Mouse (Mus musculus): ENCODE measurements at regions not wholly inside any gene's neighbourhood (a gene's known extent, or its start where the extent isn't known, plus 50 kb on each side); places are given as distances from the start of the nearest gene placed in this dataset.

DNA sequence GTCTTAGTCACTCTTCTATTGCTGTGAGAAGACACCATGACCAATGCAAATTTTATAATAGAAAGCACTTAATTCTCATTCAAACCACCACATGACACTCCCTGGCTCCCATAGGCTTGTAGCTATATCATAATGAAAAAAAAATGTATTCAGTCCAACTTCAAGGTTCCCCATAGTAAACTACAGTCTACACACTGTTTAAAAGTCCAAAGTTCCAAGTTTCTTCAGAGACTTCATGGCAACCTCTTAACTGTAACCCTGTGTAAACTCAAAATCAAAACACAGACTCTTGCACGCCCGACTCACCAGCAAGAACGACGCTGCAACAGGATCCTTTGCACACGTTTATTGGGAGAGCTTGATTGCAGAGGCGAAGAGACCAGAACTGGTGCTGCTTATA, 111.6 kb downstream of the Mab21l3 start:
- no peak overlapping the region for H3ac ChIP-seq (ENCODE audit: control insufficient read depth, insufficient read length)
- H3K79me2 ChIP-seq (ENCODE audit: control insufficient read depth, insufficient read depth), result no peaks in the 10 kb centered on the region
- H3K27me3 ChIP-seq (ENCODE audit: control insufficient read depth, insufficient read depth, insufficient read length), result peaks cover 2% of the 10 kb centered on the region
- no peak overlapping the region for H3K4me3 ChIP-seq
- TF ChIP-seq SRF (IDR thresholded peaks at IDR 0.05; ENCODE audit: control insufficient read depth, insufficient read length, low read depth), result no peak
- TF ChIP-seq TCF12 (IDR thresholded peaks at IDR 0.05; ENCODE audit: insufficient read depth, poor library complexity, severe bottlenecking), result no peak
- no peak for TF ChIP-seq E2F4 (IDR thresholded peaks at IDR 0.05; ENCODE audit: insufficient read depth)
- no peak for TF ChIP-seq CEBPB (IDR thresholded peaks at IDR 0.05; ENCODE audit: insufficient read depth, poor library complexity, severe bottlenecking)
- no peak for TF ChIP-seq MYOD1 (IDR thresholded peaks at IDR 0.05; ENCODE audit: control insufficient read depth in 1 of 3, insufficient read length in 2 of 3, low read depth in 2 of 3)
- no peak for TF ChIP-seq POLR2AphosphoS2 (IDR thresholded peaks at IDR 0.05; ENCODE audit: insufficient read length, low read depth)
- no peak for TF ChIP-seq MAX (IDR thresholded peaks at IDR 0.05; ENCODE audit: low read depth)
- TF ChIP-seq POLR2A (IDR thresholded peaks at IDR 0.05; ENCODE audit: insufficient read length, low read depth), result no peak
- TF ChIP-seq MYOG (IDR thresholded peaks at IDR 0.05; ENCODE audit: control insufficient read depth in 1 of 3, insufficient read depth in 1 of 3, insufficient read length in 2 of 3, low read depth in 2 of 3), result no peak
- no peaks in the 10 kb centered on the region for H3K36me3 ChIP-seq (ENCODE audit: control insufficient read depth, insufficient read depth)
- no peak overlapping the region for H3K4me2 ChIP-seq (ENCODE audit: low read depth)

DNA sequence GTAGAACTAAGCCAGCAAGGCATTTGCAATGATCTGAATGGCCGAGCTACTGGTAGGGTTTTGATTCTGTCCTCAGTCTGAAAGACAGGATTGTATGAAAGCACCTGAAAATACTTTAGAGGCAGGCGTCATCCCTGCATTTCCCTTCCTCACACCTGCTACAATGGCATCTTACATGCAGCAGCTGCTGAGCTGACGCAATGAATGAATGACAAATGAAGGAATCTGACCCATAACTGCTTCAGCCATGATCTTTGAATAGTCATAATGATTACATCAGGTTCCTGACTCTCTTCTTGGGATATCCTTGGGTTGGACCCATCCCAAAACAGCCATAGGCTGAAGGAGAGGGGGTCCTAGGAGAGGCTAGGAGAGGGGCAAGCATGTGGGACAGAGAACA, 119.7 kb downstream of the Mab21l3 start:
- no peak overlapping the region for H3K4me3 ChIP-seq
- no peak overlapping the region for H3K4me2 ChIP-seq (ENCODE audit: low read depth)
- no peaks in the 10 kb centered on the region for H3K27me3 ChIP-seq (ENCODE audit: control insufficient read depth, insufficient read depth, insufficient read length)
- no peak for TF ChIP-seq REST (IDR thresholded peaks at IDR 0.05; ENCODE audit: insufficient read depth, insufficient read length)
- no peak for TF ChIP-seq USF1 (IDR thresholded peaks at IDR 0.05; ENCODE audit: low read depth)
- no peak for TF ChIP-seq SRF (IDR thresholded peaks at IDR 0.05; ENCODE audit: control insufficient read depth, insufficient read length, low read depth)
- TF ChIP-seq POLR2AphosphoS2 (IDR thresholded peaks at IDR 0.05; ENCODE audit: insufficient read length, low read depth), result no peak
- no peak for TF ChIP-seq MAX (IDR thresholded peaks at IDR 0.05; ENCODE audit: low read depth)
- TF ChIP-seq MYOG (IDR thresholded peaks at IDR 0.05; ENCODE audit: control insufficient read depth in 1 of 3, insufficient read depth in 1 of 3, insufficient read length in 2 of 3, low read depth in 2 of 3), result peak in 1 of 3 experiments; percentile 51
- no peak for TF ChIP-seq TCF12 (IDR thresholded peaks at IDR 0.05; ENCODE audit: insufficient read depth, poor library complexity, severe bottlenecking)
- TF ChIP-seq POLR2A (IDR thresholded peaks at IDR 0.05; ENCODE audit: insufficient read length, low read depth), result no peak
- TF ChIP-seq MYOD1 (IDR thresholded peaks at IDR 0.05; ENCODE audit: control insufficient read depth in 1 of 3, insufficient read length in 2 of 3, low read depth in 2 of 3), result peak in 2 of 3 experiments; percentile 22 to 74
- no peak for TF ChIP-seq TCF3 (IDR thresholded peaks at IDR 0.05; ENCODE audit: insufficient read length, low read depth)
- no peak for TF ChIP-seq CEBPB (IDR thresholded peaks at IDR 0.05; ENCODE audit: insufficient read depth, poor library complexity, severe bottlenecking)
- no peaks in the 10 kb centered on the region for H3K36me3 ChIP-seq (ENCODE audit: control insufficient read depth, insufficient read depth)
- no peak overlapping the region for H3ac ChIP-seq (ENCODE audit: control insufficient read depth, insufficient read length)
- H3K79me2 ChIP-seq (ENCODE audit: control insufficient read depth, insufficient read depth), result no peaks in the 10 kb centered on the region

DNA sequence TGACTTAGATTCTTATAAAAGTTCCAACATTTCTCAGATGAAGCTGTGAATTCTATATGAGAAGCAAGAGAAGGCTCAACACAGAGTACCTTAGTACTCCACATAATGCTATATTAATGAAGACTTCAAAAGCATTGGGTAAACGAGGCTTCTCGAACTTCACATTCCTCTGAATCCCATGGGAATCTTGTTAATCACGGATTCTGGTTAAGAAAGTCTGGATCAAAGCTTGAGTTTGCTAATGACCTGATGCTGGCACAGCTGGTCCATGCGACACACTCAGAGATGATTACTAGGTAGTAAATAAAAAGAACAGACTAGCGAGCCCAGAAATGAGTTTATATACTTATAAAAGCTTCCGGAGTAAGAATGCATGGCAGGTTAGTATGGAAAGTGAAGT, 118.4 kb upstream of the Atp1a1 start:
- no peaks in the 10 kb centered on the region for H3K27me3 ChIP-seq (ENCODE audit: control insufficient read depth, insufficient read depth, insufficient read length)
- H3K4me3 ChIP-seq, result no peak overlapping the region
- H3K4me2 ChIP-seq (ENCODE audit: low read depth), result no peak overlapping the region
- TF ChIP-seq E2F4 (IDR thresholded peaks at IDR 0.05; ENCODE audit: insufficient read depth), result no peak
- TF ChIP-seq POLR2A (IDR thresholded peaks at IDR 0.05; ENCODE audit: insufficient read length, low read depth), result no peak
- TF ChIP-seq TCF3 (IDR thresholded peaks at IDR 0.05; ENCODE audit: insufficient read length, low read depth), result no peak
- no peak for TF ChIP-seq REST (IDR thresholded peaks at IDR 0.05; ENCODE audit: insufficient read depth, insufficient read length)
- TF ChIP-seq CEBPB (IDR thresholded peaks at IDR 0.05; ENCODE audit: insufficient read depth, poor library complexity, severe bottlenecking), result no peak
- no peak overlapping the region for H3ac ChIP-seq (ENCODE audit: control insufficient read depth, insufficient read length)
- H3K36me3 ChIP-seq (ENCODE audit: control insufficient read depth, insufficient read depth), result no peaks in the 10 kb centered on the region
- H3K79me2 ChIP-seq (ENCODE audit: control insufficient read depth, insufficient read depth), result no peaks in the 10 kb centered on the region

GRCm38 (mm10) chr3:101722001-101722400, 117.5 kb upstream of the Atp1a1 start:
- no peak for TF ChIP-seq SRF (IDR thresholded peaks at IDR 0.05; ENCODE audit: control insufficient read depth, insufficient read length, low read depth)
- no peak for TF ChIP-seq E2F4 (IDR thresholded peaks at IDR 0.05; ENCODE audit: insufficient read depth)
- TF ChIP-seq MYOD1 (IDR thresholded peaks at IDR 0.05; ENCODE audit: control insufficient read depth in 1 of 3, insufficient read length in 2 of 3, low read depth in 2 of 3), result no peak
- TF ChIP-seq TCF3 (IDR thresholded peaks at IDR 0.05; ENCODE audit: insufficient read length, low read depth), result no peak
- TF ChIP-seq MYOG (IDR thresholded peaks at IDR 0.05; ENCODE audit: control insufficient read depth in 1 of 3, insufficient read depth in 1 of 3, insufficient read length in 2 of 3, low read depth in 2 of 3), result no peak
- TF ChIP-seq REST (IDR thresholded peaks at IDR 0.05; ENCODE audit: insufficient read depth, insufficient read length), result no peak
- TF ChIP-seq USF1 (IDR thresholded peaks at IDR 0.05; ENCODE audit: low read depth), result no peak
- no peak for TF ChIP-seq TCF12 (IDR thresholded peaks at IDR 0.05; ENCODE audit: insufficient read depth, poor library complexity, severe bottlenecking)
- TF ChIP-seq POLR2AphosphoS2 (IDR thresholded peaks at IDR 0.05; ENCODE audit: insufficient read length, low read depth), result no peak
- no peak for TF ChIP-seq MAX (IDR thresholded peaks at IDR 0.05; ENCODE audit: low read depth)
- no peak for TF ChIP-seq CEBPB (IDR thresholded peaks at IDR 0.05; ENCODE audit: insufficient read depth, poor library complexity, severe bottlenecking)
- TF ChIP-seq POLR2A (IDR thresholded peaks at IDR 0.05; ENCODE audit: insufficient read length, low read depth), result no peak
- Histone ChIP-seq H3K79me2 (ENCODE audit: control insufficient read depth, insufficient read depth) (no peaks in the 10 kb centered on the region), H3K27me3 (ENCODE audit: control insufficient read depth, insufficient read depth, insufficient read length) (no peaks in the 10 kb centered on the region), H3K4me3 (no peak overlapping the region), H3K36me3 (ENCODE audit: control insufficient read depth, insufficient read depth) (no peaks in the 10 kb centered on the region), H3ac (ENCODE audit: control insufficient read depth, insufficient read length) (no peak overlapping the region), H3K4me2 (ENCODE audit: low read depth) (no peak overlapping the region)

DNA sequence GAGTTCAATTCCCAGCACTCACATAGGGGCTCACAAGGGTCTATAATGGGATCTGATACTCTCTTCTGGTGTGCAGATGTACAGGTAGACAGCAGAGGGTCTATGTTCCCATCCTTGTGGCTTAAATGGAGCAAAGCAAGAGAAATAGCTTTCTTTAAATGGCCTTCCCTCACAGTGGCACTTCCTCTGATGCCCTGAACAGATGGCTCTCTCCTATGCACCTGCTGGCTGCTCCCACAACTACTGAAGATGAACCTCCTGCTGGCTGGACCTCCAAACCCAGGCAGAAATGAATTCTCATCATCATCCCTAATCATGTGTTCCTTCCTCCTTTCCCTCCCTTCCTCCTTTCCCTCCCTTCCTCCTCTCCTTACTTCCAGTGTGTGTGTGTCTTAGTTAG, 110.9 kb upstream of the Atp1a1 start:
- no peak overlapping the region for H3K4me3 ChIP-seq
- no peak overlapping the region for H3K4me2 ChIP-seq (ENCODE audit: low read depth)
- no peaks in the 10 kb centered on the region for H3K79me2 ChIP-seq (ENCODE audit: control insufficient read depth, insufficient read depth)
- no peaks in the 10 kb centered on the region for H3K36me3 ChIP-seq (ENCODE audit: control insufficient read depth, insufficient read depth)
- no peak for TF ChIP-seq MYOG (IDR thresholded peaks at IDR 0.05; ENCODE audit: control insufficient read depth in 1 of 3, insufficient read depth in 1 of 3, insufficient read length in 2 of 3, low read depth in 2 of 3)
- TF ChIP-seq MYOD1 (IDR thresholded peaks at IDR 0.05; ENCODE audit: control insufficient read depth in 1 of 3, insufficient read length in 2 of 3, low read depth in 2 of 3), result no peak
- no peak for TF ChIP-seq E2F4 (IDR thresholded peaks at IDR 0.05; ENCODE audit: insufficient read depth)
- TF ChIP-seq REST (IDR thresholded peaks at IDR 0.05; ENCODE audit: insufficient read depth, insufficient read length), result no peak
- TF ChIP-seq POLR2AphosphoS2 (IDR thresholded peaks at IDR 0.05; ENCODE audit: insufficient read length, low read depth), result no peak
- no peak for TF ChIP-seq TCF3 (IDR thresholded peaks at IDR 0.05; ENCODE audit: insufficient read length, low read depth)
- TF ChIP-seq TCF12 (IDR thresholded peaks at IDR 0.05; ENCODE audit: insufficient read depth, poor library complexity, severe bottlenecking), result no peak
- no peak for TF ChIP-seq MAX (IDR thresholded peaks at IDR 0.05; ENCODE audit: low read depth)
- TF ChIP-seq CEBPB (IDR thresholded peaks at IDR 0.05; ENCODE audit: insufficient read depth, poor library complexity, severe bottlenecking), result no peak
- no peak for TF ChIP-seq USF1 (IDR thresholded peaks at IDR 0.05; ENCODE audit: low read depth)
- TF ChIP-seq POLR2A (IDR thresholded peaks at IDR 0.05; ENCODE audit: insufficient read length, low read depth), result no peak
- TF ChIP-seq SRF (IDR thresholded peaks at IDR 0.05; ENCODE audit: control insufficient read depth, insufficient read length, low read depth), result no peak
- H3ac ChIP-seq (ENCODE audit: control insufficient read depth, insufficient read length), result no peak overlapping the region
- H3K27me3 ChIP-seq (ENCODE audit: control insufficient read depth, insufficient read depth, insufficient read length), result no peaks in the 10 kb centered on the region
